Mouse (Mus musculus) CH12F3 (cell line): ENCODE measurements around the gene Mybpc2.

Source experiments
- in situ Hi-C: fragments of 300-500 bp; cut with MboI; formaldehyde crosslinking; loops from 2 replicates; pipeline ENCODE4 v1.14.3; 2020; ENCODE audit warnings: low sequenced_read_pairs

The Mybpc2 gene

DNA sequence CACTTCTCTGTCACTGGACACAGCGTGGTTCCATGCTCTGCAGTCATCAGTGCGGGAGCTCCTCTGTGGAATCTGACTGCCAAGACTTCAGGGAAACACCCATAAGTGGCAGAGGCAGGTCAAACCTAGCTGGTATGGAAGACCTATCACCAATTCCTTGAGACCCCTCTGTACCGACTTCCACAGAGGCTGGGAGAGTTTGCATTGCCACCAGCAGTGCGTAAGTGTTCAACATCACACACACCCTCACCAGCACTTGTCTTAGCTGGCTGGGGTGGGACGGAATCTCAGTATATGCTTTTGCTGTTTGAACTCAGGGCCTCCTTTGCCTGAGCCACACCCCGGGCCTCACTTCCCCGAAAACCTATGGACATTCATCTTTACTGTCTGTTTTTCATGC is 36.5 kb downstream of the Mybpc2 start:
- in situ Hi-C loops: no loop called here

GRCm38 (mm10) chr7:44486927-44487575 is 37.4 kb downstream of the Mybpc2 start:
- in situ Hi-C loops: no loop called here

DNA sequence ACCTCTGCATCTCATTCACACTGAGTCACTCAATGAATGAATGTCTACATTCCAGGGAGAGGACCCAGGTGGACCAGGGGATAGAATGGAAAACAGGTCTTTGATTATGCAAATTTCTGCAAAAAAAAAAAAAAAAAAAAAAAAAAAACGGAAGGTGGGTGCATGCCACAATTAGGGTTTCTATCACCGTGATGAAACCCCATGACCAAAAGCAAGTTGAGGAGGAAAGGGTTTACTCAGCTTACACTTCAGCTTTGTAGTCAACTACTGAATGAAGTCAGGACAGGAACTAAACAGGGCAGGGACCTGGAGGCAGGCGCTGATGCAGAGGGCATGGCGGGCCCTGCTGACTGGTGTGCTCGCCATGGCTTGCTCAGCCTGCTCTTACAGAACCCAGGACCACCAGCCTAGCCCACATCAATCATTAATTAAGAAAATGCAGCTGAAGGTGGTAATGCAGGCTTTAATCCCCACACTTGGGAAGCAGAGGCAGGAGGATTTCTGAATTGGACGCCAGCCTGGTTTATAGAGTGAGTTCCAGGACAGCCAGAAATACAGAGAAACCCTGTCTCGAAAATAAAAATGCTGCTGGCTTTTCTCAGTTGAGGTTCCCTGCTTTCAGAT is 38.8 kb downstream of the Mybpc2 start:
- in situ Hi-C loops: no loop called here

DNA sequence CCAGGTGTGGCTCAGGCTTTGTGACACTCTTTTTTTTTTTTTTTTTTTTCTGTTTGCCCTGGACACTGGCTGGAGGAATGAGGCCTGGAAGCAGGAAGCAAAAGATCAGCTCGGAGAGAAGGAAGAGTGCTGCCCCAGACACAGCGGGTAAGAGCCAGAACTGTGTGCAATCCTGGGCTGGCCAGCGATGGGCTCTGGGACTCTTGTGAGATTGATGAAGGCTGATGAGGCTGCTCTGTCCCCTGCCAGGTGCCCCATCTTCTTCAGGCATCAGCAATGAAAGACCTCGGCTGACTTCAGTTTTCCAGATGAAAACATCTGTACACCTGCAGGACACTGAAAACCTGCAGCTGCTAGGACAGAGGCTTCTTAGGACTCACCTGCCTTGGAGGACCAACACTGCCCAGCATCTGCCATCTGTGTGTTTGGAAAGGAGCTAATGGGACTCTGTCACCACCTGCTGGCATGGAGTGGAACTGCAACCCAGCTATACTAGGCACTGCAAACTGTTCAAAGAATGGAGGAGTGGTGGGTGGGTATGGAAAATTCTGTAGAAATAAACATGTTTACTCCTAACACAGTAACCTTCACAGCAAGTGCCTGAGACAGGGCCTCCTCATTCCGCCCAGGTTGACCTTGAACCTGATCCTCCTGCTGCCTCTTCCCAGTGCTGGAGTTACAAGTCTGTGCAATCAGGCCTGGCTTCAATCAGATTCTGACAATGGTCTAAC is 39.5 kb downstream of the Mybpc2 start:
- in situ Hi-C loops: no loop called here

GRCm38 (mm10) chr7:44484109-44484508 is 40.3 kb downstream of the Mybpc2 start:
- in situ Hi-C loops: no loop called here

DNA sequence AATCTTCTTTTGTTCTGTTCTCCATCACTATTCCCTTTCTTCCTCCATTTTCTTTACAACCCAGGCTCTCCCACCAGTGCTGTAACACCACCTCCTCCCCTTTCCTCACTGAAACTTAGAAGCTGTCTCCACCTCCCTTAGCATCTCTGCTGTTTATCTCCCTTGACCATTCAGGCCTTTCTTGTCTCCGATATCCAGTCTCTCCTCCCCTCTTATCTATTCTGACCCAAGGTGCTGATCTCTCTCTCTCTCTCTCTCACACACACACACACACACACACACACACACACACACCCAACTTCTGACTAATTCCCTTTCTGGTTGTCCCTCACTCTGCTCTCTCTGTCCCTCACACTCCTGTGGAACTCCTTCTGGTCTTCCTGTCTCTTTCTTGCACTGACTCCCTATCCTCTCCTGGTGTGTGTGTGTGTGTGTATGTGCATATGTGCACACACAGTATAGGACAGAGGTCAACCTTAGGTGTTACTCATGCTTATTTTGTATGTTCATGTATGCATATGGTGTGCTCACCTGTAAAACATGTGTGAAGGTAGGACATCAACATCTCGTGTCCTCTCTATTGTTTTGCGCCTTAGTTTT is 41.5 kb downstream of the Mybpc2 start:
- in situ Hi-C loops: no loop called here

DNA sequence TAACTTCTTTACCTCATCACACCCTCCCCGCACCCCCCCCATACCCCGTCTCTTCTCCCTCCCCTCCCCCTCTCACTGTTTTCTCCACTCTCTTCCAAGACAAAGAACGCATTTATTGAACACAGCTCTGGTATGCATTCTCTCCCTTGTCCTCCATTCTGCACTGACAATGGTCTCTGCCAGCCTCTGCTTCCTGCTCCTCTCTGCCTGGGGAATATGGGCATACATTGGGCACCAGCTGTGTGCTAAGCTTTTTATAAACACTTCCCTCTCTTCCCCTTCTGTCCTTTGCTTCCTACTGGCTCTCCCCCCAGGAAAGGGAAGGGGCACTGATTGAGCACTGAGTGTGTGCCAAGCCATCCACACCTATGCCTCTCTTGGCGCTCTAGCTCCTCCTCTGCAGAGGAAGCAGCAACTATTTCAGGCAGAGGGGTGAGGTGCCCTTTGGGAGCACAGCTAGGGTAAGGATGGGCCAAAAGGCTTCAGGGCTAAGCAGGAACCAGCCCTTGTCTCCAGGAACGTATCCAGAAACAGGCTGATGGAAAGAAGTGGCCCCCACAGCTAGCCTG is 49.3 kb downstream of the Mybpc2 start:
- in situ Hi-C loops: no loop called here

DNA sequence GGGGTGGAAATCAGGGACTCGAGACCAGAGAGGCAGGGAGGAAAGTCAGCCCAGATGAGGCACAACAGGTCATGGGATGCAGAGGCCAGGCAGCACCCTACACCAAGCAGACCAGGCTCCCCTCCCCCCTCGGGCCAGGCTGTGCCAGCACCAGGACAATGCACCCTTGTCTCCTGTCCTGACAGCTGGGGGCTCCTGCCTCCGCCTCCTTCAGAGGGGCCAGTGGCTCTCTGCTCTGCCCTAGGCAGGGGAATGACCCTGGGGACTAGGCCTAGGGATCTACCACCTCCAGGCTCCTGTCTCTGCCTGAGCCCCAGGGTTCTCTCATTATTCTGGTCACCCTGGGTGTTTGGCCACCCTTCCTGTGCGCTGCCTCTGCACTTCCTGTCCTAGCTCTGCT is 50.0 kb downstream of the Mybpc2 start:
- in situ Hi-C loops: loop anchor here (25.0 kb wide), 1 partner anchor 212 kb away; the partner anchor contains the start of genes Acp4 and Gm15517

DNA sequence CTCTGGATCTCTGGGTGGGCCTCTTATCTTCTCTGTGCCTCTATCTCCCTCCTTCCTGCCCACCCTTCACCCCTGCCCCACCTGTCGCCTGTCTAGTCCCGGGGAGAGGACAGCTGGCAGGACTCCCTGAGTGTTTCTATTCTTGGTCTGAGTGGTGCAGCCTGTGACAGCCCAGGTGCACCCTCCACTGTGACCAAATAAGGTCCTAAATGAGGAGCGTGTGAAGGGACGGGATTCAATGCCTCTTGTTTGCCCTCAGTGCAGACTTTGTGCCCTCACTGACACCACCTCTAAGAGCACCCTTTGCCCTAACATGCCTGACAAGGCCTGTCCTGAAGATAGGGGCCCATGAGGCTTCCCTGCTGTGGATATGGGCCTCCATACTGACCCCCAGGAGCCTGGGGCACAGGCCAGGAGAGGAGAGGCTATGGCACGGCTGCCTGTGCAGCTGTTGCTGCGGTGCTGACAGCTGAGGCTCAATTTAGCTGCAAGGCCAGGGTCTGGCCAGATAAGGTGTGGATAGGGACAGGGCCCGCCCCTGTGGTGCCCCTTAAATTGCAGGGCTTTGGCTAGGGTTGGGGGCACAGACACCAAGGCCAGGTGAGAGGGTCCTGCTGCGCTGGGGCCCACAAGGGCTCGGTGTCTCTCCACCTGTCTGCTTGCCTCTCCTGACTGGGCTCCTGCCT is 51.4 kb downstream of the Mybpc2 start:
- in situ Hi-C loops: loop anchor here (25.0 kb wide), 1 partner anchor 211 kb away; the partner anchor contains the start of genes Acp4 and Gm15517

DNA sequence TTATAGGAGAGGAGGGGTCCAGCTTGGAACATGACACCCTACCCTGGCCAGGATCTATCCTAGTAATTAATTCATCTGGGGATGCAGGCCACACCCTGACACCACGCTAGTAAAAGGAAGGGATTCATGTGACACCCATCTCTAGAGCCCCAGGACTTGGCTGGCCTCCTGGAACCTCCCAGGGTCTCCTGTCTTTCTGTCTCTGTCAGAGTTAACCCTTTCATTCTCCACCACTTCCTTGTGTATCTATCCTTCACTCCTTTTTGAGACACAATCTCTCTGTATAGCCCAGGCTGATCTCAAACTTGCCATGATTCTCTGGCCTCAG is 51.9 kb downstream of the Mybpc2 start:
- in situ Hi-C loops: loop anchor here (25.0 kb wide), 1 partner anchor 210 kb away; the partner anchor contains the start of genes Acp4 and Gm15517

- in situ Hi-C loops: loop anchor here (25.0 kb wide), 1 partner anchor 210 kb away; the partner anchor contains the start of genes Acp4 and Gm15517
Observed at GRCm38 (mm10) chr7:44471880-44472557, 52.4 kb downstream of the Mybpc2 start.

DNA sequence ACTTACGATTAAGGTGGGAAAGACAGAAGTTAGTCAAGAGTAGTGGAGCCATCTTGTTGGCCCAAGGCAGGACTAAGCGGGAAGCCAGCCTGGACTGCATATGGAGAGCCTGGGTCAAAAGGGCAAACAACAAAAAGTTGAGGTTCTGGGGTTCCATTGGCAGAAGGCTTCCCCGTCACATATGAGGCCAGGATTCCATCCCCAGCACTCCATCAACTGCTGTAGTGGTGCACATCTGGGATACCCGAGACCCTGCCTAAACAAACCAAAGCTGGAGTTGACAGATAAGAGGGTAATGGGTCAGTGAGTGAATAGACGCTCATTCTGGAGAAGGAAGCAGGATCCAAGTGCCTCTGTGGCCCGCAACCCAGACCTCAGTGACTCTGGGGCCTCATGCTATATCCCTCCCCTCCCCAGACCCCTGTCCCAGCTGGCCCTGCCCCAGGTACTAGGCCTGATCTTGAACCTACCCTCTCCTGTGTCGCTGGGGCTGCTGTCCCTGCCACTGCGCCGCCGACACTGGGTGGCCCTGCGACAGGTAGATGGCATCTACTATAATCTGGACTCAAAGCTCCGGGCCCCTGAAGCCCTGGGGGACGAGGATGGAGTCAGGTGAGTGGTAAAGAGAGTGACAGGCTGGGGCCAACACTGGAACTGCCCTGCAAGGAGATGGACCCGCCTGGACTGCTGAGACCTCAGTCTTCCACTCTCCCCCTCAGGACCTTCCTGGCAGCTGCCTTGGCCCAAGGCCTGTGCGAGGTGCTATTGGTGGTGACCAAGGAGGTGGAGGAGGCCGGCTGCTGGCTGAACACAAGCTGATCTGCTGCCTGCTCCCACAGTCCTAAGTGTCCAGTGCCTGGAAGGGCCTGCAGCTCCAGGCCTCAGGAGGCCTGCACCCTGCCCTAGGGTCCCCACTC is 53.5 kb downstream of the Mybpc2 start:
- in situ Hi-C loops: loop anchor here (25.0 kb wide), 1 partner anchor 209 kb away; the partner anchor contains the start of genes Acp4 and Gm15517

DNA sequence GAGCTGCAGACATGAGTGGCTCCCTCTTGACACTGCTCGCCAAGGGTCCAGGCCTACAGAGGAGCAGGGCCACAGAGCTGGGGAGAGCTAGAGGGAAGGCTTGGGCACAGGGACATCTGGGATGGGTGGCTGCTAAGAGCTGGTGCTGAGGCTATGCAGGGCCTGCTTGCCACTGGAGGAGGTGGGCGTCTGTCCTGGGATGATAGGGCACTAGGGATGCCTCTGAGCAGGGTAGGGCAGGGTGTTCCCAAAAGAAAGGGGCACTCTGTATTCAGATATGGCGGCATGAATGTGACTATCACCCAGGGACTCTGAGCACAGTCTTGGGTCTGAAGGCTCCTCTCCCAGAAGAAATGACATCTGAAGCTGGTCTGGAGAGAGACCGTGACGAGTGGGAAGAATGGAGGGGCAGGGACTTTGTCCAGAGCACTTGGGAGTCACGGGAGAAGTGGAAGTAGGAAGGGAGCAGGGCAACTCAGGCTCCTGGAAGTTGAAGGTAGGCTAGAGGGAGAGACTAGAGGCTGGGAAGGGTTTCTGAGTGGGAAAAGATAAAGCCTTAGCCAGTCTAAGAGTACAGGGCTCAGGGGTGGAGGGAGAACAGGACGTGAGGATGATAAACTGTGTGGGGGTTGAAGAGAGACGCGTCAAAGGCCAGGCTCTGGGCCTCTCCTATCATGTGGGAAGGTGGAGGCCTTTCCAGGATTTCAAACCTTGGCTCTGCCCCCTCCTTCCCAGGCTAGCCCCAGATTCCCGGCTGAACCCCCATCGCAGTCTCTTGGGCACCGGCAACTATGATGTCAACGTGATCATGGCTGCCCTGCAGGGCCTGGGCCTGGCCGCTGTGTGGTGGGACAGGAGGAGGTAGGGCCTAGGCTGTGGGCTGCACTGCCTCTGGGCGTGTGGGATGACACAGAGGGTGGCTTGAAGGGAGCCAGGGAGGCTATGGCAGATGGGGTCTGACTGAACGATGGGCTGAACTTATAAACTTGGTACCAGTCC is 54.5 kb downstream of the Mybpc2 start:
- in situ Hi-C loops: loop anchor here (25.0 kb wide), 1 partner anchor 208 kb away; the partner anchor contains the start of genes Acp4 and Gm15517

GRCm38 (mm10) chr7:44468644-44469285 is 55.7 kb downstream of the Mybpc2 start:
- in situ Hi-C loops: loop anchor here (25.0 kb wide), 1 partner anchor 206 kb away; the partner anchor contains the start of genes Acp4 and Gm15517

DNA sequence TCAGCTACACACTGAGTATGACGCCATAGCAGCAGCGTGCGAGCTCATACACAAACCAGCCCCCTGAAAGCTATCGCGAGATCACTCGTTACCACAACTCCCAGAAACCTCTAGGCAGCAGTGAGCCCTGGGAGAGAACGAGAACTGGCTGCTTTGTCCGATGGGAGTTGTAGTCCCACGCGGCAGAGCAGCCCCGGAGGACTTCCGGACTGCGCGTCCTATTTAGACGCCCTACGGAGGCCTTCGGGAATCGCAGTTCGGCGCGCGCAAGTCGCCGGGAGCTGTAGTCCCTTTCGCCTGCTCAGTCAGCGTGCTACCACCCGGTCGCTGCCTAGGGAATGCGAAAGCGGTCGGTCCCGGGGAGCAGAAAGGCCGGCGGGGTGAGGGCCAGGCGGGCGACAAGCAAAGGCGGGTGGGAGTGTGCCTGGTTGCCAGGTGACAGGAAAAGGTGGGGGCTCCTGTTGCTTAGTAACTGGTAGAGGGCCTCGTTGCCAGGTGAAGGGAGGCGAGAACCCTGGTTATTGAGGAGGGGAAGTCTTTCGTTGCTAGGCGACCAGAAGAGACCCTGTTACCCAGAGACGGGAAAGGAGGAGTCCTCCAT is 56.5 kb downstream of the Mybpc2 start, which contains the start of gene Josd2:
TSS of gene Josd2 (plus strand) at position 170 of the 601 bp plus-strand sequence.
- in situ Hi-C loops: loop anchor here (25.0 kb wide), 1 partner anchor 206 kb away; the partner anchor contains the start of genes Acp4 and Gm15517

DNA sequence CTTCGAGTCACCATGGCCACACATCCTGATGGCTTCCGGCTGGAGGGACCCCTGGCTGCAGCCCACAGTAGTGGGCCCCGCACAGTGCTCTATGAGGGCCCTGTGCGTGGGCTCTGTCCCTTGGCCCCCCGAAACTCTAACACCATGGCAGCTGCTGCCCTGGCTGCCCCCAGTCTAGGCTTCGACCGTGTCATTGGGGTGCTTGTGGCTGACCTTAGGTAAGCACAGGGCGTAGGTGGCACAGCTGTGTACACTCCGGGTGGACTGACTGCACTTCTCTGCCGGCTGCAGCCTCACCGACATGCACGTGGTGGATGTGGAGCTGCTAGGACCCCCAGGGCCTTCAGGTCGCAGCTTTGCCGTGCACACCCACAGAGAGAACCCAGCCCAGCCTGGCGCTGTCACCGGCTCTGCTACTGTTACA is 57.6 kb downstream of the Mybpc2 start:
- in situ Hi-C loops: loop anchor here (25.0 kb wide), 1 partner anchor 205 kb away; the partner anchor contains the start of genes Acp4 and Gm15517
